Mouse (Mus musculus): ENCODE results near the gene Gabpb2. TPM values are rescaled to one million over a fixed set of nuclear protein-coding genes. Genes with fewer than 3 reads are reported as not detected.

Gene Gabpb2
- polyA plus RNA-seq (2015; fragmentation: Nextera tagmentation; extraction: Ambion mirVana) = 5.7 and 6.0 TPM in 2 replicates

DNA sequence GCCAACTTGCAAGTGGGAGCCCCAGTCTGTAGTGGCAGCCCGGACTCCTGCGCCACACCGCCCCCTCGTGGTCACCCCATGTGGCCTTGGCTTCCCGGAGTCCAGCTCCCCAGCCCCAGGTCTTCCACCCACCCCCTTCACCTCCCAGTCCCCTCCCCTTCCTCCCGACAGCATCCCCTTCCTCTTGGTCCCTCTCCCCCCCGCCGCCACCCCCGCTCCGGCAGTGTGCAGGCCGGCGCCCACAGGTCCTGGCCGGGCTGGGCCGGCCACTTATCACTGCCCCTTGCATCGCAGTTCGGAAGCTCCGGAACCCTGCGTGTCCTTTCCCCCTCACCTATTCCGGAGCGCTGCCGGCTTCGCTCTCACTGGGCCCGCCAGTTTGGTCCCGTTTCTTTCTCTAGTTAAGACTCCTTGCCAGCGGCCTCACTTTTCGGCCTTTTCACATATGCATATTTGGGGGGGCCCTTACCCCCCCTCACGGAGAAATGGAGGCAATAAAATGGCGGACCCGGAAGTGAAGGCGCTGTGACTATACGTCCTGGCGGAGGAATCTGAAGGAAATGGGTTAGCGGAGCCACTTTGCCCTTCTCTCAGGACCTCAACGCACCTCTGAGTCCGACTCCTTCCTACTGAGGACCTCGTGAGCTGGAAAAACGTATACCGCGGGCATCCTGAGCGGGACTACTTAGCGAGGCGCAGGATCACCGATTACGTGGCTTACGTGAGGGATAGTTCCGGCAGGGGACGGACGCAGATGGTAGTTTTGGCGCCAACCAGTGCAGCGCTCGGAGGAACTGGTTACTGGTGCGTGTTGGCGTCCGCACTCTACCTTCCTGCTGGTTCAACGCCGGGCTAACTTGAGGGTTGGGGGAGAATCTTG is at the start of gene Gabpb2:
Gene Gabpb2, minus strand, starts transcription at position 662 of the 880 bp plus-strand sequence.
- Histone ChIP-seq H3K9me3 (ENCODE audit: control insufficient read depth, low read length) (no peaks in the 10 kb centered on the region), H3K9ac (ENCODE audit: low read depth, low read length) (peak within 1 kb of the TSS; percentile 88), H3K4me1 (ENCODE audit: control insufficient read depth, insufficient read depth, low read length) (peaks cover 7% of the 10 kb centered on the region), H3K4me2 (ENCODE audit: low read depth, low read length) (peak within 1 kb of the TSS; percentile 77), H3K27me3 (replicated peaks; ENCODE audit: control insufficient read depth, insufficient read depth, low read length) (no peaks in the 10 kb centered on the region), H3K36me3 (ENCODE audit: control insufficient read depth, insufficient read depth, low read length) (0 out of 2 replicates have a peak, but pooled peaks cover 2% of the 10 kb centered on the region), H3K4me3 (ENCODE audit: low read length) (peak within 1 kb of the TSS; percentile 66), H3K27ac (ENCODE audit: low read length) (peak within 1 kb of the TSS; percentile 99)
- WGBS = under 1% methylated on average over 56 of the region's 56 CpGs
- peak; percentile 90 for ATAC-seq

DNA sequence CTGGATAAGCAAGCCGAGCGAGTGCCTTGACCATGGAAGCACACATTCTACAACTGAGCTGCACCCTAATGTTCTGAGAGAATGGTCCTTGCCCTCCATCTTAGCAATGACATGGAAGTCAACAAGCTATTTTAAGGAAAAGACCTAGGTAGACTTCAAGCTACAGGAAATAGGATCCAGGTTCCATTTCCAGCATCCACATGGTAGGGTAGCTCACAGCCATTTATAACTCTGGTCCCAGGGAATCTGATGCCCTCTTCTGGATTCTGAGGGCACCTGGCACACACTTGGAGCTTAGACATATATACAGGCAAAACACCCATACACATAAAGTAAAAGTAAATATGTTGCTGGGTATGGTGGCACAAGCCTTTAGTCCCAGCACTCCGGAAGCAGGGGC is 48.3 kb upstream of the Gabpb2 start:
- Histone ChIP-seq H3K9me3 (ENCODE audit: control insufficient read depth, low read length) (no peaks in the 10 kb centered on the region), H3K9ac (ENCODE audit: low read depth, low read length) (no peak overlapping the region), H3K27me3 (replicated peaks; ENCODE audit: control insufficient read depth, insufficient read depth, low read length) (no peaks in the 10 kb centered on the region), H3K4me1 (ENCODE audit: control insufficient read depth, insufficient read depth, low read length) (no peaks in the 10 kb centered on the region), H3K27ac (ENCODE audit: low read length) (no peak overlapping the region), H3K4me2 (ENCODE audit: low read depth, low read length) (no peak overlapping the region), H3K36me3 (ENCODE audit: control insufficient read depth, insufficient read depth, low read length) (peaks cover 12% of the 10 kb centered on the region), H3K4me3 (ENCODE audit: low read length) (no peak overlapping the region)
- 96% methylated on average over 3 of the region's 3 CpGs for WGBS
- ATAC-seq = no peak

DNA sequence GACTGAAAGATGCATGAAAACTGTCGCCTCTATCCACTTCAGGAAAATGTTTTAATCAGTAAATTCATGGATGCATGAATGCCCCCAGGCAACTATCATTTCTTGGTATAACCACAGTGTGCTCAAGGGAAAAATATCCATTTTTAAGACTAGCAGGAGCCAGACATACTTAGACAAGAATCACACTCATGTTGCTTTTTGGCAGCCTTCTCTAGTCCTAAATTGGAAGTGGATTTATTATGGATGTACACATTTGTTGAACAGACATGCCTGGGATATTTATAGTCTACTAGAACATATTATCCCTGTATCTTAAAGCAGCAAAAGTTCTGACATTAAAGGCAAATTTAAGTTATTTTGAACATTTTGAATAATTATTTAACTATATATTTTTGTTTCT is 47.0 kb upstream of the Gabpb2 start:
- Histone ChIP-seq H3K4me1 (ENCODE audit: control insufficient read depth, insufficient read depth, low read length) (no peaks in the 10 kb centered on the region), H3K36me3 (ENCODE audit: control insufficient read depth, insufficient read depth, low read length) (peaks cover 14% of the 10 kb centered on the region), H3K27me3 (replicated peaks; ENCODE audit: control insufficient read depth, insufficient read depth, low read length) (no peaks in the 10 kb centered on the region), H3K9me3 (ENCODE audit: control insufficient read depth, low read length) (no peaks in the 10 kb centered on the region), H3K4me3 (ENCODE audit: low read length) (no peak overlapping the region), H3K9ac (ENCODE audit: low read depth, low read length) (no peak overlapping the region), H3K4me2 (ENCODE audit: low read depth, low read length) (no peak overlapping the region), H3K27ac (ENCODE audit: low read length) (no peak overlapping the region)
- no peak for ATAC-seq
- 82% methylated on average over 1 of the region's 1 CpGs for WGBS

DNA sequence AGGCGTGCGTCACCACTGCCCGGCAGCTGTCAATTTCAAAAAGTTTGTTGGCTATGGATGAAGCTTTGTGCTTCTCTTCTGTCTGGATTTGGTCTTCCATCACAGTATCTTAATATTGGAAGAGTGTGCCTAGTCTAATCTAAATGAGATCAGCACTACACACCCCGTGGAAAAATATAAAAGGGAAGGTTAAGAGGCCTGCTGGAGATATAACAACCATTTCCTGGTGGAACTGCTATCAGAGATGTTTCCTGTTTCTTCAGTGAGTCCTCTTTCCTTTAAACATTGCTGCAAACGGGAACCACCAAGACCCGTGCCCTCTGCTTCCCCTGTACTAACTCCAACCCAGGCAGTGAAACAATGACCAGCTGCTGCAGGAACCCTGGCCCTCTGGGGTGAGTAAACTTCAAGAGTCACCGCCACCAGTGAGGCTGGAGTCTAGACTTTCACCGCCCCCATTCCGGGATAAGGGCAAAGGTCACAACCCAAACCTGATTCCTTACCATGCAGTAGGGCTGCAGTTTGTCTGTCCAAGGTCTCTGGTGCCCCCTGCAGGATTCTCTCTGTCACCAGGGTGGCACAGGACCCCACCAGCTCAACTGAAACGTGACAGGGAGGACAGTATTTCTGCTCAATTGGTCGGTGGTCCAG is 45.5 kb upstream of the Gabpb2 start:
- Histone ChIP-seq H3K36me3 (ENCODE audit: control insufficient read depth, insufficient read depth, low read length) (peaks cover 14% of the 10 kb centered on the region), H3K4me1 (ENCODE audit: control insufficient read depth, insufficient read depth, low read length) (no peaks in the 10 kb centered on the region), H3K4me3 (ENCODE audit: low read length) (no peak overlapping the region), H3K27ac (ENCODE audit: low read length) (peak overlapping the region; percentile 28; the same call in 1 of the 2 replicates), H3K9ac (ENCODE audit: low read depth, low read length) (no peak overlapping the region), H3K9me3 (ENCODE audit: control insufficient read depth, low read length) (no peaks in the 10 kb centered on the region), H3K27me3 (replicated peaks; ENCODE audit: control insufficient read depth, insufficient read depth, low read length) (no peaks in the 10 kb centered on the region), H3K4me2 (ENCODE audit: low read depth, low read length) (no peak overlapping the region)
- peak; percentile 89 for ATAC-seq
- WGBS = 45% methylated on average over 11 of the region's 11 CpGs

DNA sequence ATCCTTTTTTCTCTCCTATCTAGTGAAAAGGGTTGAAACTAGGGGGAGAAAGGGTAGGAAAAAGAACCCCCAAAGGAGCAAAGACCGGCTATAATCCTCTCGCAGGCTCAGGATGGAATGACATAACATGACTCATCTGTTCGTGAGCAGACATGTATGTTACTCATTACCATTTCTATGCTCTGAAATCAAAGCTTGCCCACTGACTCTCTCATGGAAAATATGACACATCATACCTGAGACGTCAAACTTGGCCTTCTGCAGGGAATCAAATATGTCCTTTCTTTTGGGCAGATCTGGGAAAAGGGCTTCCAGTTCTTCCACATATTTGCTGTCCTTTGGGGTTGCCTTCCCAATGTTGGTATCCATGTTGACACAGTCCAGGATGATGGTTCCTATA is 44.3 kb upstream of the Gabpb2 start:
- Histone ChIP-seq H3K4me3 (ENCODE audit: low read length) (no peak overlapping the region), H3K36me3 (ENCODE audit: control insufficient read depth, insufficient read depth, low read length) (peaks cover 16% of the 10 kb centered on the region), H3K4me1 (ENCODE audit: control insufficient read depth, insufficient read depth, low read length) (no peaks in the 10 kb centered on the region), H3K9me3 (ENCODE audit: control insufficient read depth, low read length) (no peaks in the 10 kb centered on the region), H3K4me2 (ENCODE audit: low read depth, low read length) (no peak overlapping the region), H3K27ac (ENCODE audit: low read length) (no peak overlapping the region), H3K9ac (ENCODE audit: low read depth, low read length) (no peak overlapping the region), H3K27me3 (replicated peaks; ENCODE audit: control insufficient read depth, insufficient read depth, low read length) (no peaks in the 10 kb centered on the region)
- ATAC-seq = no peak
- 97% methylated on average over 4 of the region's 4 CpGs for WGBS

DNA sequence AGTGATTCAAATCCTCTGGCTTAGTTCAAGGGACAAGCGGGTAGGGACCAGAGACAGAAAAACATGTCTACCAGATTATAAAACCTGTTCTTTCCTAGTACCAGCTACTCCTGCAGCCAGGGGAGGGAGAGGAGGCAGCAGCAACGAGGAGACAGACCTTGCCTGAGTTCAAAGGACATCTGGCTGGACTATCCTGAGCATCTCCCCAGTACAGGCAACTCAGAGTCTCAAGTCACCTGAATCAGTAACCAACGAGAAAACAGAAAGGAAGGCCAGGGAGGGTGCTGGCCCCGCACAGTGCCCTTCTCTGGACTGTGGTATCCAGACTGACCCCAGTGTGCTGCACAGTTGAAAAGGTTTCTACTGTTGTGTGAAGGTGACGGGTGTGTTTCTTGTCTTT is 39.2 kb upstream of the Gabpb2 start:
- H3K36me3 ChIP-seq (ENCODE audit: control insufficient read depth, insufficient read depth, low read length) = peaks cover 11% of the 10 kb centered on the region

GRCm38 (mm10) chr3:95250783-95251424 is 33.2 kb upstream of the Gabpb2 start, which contains the start of gene Bnipl:
Bnipl (minus strand) TSS chr3:95251193.
- Histone ChIP-seq H3K4me2 (ENCODE audit: low read depth, low read length) (no peak within 1 kb of the TSS), H3K9me3 (ENCODE audit: control insufficient read depth, low read length) (no peaks in the 10 kb centered on the region), H3K27me3 (replicated peaks; ENCODE audit: control insufficient read depth, insufficient read depth, low read length) (no peaks in the 10 kb centered on the region), H3K4me1 (ENCODE audit: control insufficient read depth, insufficient read depth, low read length) (peaks cover 4% of the 10 kb centered on the region; the same call in 1 of the 2 replicates), H3K36me3 (ENCODE audit: control insufficient read depth, insufficient read depth, low read length) (no peaks in the 10 kb centered on the region; the same call in 1 of the 2 replicates), H3K9ac (ENCODE audit: low read depth, low read length) (no peak within 1 kb of the TSS), H3K27ac (ENCODE audit: low read length) (no peak within 1 kb of the TSS), H3K4me3 (ENCODE audit: low read length) (no peak within 1 kb of the TSS)
- 47% methylated on average over 7 of the region's 7 CpGs for WGBS
- ATAC-seq = no peak

More for the DNA sequence above, 39.2 kb upstream of the Gabpb2 start:
- Histone ChIP-seq H3K4me3 (ENCODE audit: low read length) (no peak overlapping the region), H3K9ac (ENCODE audit: low read depth, low read length) (no peak overlapping the region), H3K4me1 (ENCODE audit: control insufficient read depth, insufficient read depth, low read length) (no peaks in the 10 kb centered on the region), H3K27ac (ENCODE audit: low read length) (no peak overlapping the region), H3K27me3 (replicated peaks; ENCODE audit: control insufficient read depth, insufficient read depth, low read length) (no peaks in the 10 kb centered on the region), H3K4me2 (ENCODE audit: low read depth, low read length) (no peak overlapping the region), H3K9me3 (ENCODE audit: control insufficient read depth, low read length) (no peaks in the 10 kb centered on the region)
- 84% methylated on average over 5 of the region's 5 CpGs for WGBS
- ATAC-seq = no peak

GRCm38 (mm10) chr3:95250361-95250760 is 32.6 kb upstream of the Gabpb2 start:
- H3K36me3 ChIP-seq (ENCODE audit: control insufficient read depth, insufficient read depth, low read length) = no peaks in the 10 kb centered on the region; the same call in 1 of the 2 replicates
- no peak overlapping the region for H3K27ac ChIP-seq (ENCODE audit: low read length)
- no peak for ATAC-seq
- H3K9ac ChIP-seq (ENCODE audit: low read depth, low read length) = no peak overlapping the region
- peaks cover 4% of the 10 kb centered on the region; the same call in 1 of the 2 replicates for H3K4me1 ChIP-seq (ENCODE audit: control insufficient read depth, insufficient read depth, low read length)
- no peaks in the 10 kb centered on the region for H3K9me3 ChIP-seq (ENCODE audit: control insufficient read depth, low read length)
- WGBS = 80% methylated on average over 5 of the region's 5 CpGs
- H3K4me3 ChIP-seq (ENCODE audit: low read length) = no peak overlapping the region
- H3K27me3 ChIP-seq (replicated peaks; ENCODE audit: control insufficient read depth, insufficient read depth, low read length) = no peaks in the 10 kb centered on the region
- no peak overlapping the region for H3K4me2 ChIP-seq (ENCODE audit: low read depth, low read length)
